Mouse (Mus musculus) gastrocnemius, postnatal 4 days (tissue): ENCODE measurements around the gene Arrdc1. TPM values are rescaled to one million over a fixed set of nuclear protein-coding genes. Genes with fewer than 3 reads are reported as not detected.
A peak's percentile ranks its signal among the peaks of the same experiment; 100 is the strongest.

Source experiments
- DNase-seq, 2 experiments: peaks; one replicate each; pipeline ENCODE4 v3.0.0; 2021 to 2022; ENCODE audit warnings: low spot score in 2 of 2, mixed read lengths in 2 of 2
- total RNA-seq, 2 experiments: library from RNA; stranded (reverse); gene quantifications; 2 replicates each; pipeline ENCODE4 v1.2.3; 2021

Arrdc1 gene
- total RNA-seq, 2 experiments from 2014 or later = 15.0 to 17.5 TPM

- DNase-seq = no peak
These were observed 8.6 kb downstream of the Arrdc1 start for GRCm38 (mm10) chr2:24926345-24926964.

- DNase-seq = no peak
These were observed 9.8 kb downstream of the Arrdc1 start for GRCm38 (mm10) chr2:24925284-24925683.

- no peak for DNase-seq
These were observed 11.5 kb downstream of the Arrdc1 start for GRCm38 (mm10) chr2:24923561-24923960.

- DNase-seq = no peak
These were observed 15.2 kb downstream of the Arrdc1 start for GRCm38 (mm10) chr2:24919839-24920175.

GRCm38 (mm10) chr2:24918930-24919838 lies 15.9 kb downstream of the Arrdc1 start, which contains the start of gene Ehmt1:
Ehmt1 (minus strand) TSS chr2:24919614.
- peak; percentile 93 for DNase-seq

GRCm38 (mm10) chr2:24914762-24915161 lies 20.3 kb downstream of the Arrdc1 start:
- no peak for DNase-seq

GRCm38 (mm10) chr2:24912589-24912988 lies 22.5 kb downstream of the Arrdc1 start:
- no peak for DNase-seq

GRCm38 (mm10) chr2:24912189-24912588 lies 22.9 kb downstream of the Arrdc1 start:
- no peak for DNase-seq

GRCm38 (mm10) chr2:24910481-24910880 lies 24.6 kb downstream of the Arrdc1 start:
- no peak for DNase-seq

- DNase-seq = no peak
These were observed 29.3 kb downstream of the Arrdc1 start for GRCm38 (mm10) chr2:24905653-24906155.

GRCm38 (mm10) chr2:24904823-24905652 lies 30.0 kb downstream of the Arrdc1 start:
- DNase-seq = no peak

GRCm38 (mm10) chr2:24902999-24903398 lies 32.1 kb downstream of the Arrdc1 start:
- DNase-seq = no peak

- DNase-seq = no peak
These were observed 34.0 kb downstream of the Arrdc1 start for GRCm38 (mm10) chr2:24901055-24901454.

- no peak for DNase-seq
These were observed 35.8 kb downstream of the Arrdc1 start for GRCm38 (mm10) chr2:24899292-24899691.

- no peak for DNase-seq
These were observed 38.3 kb downstream of the Arrdc1 start for GRCm38 (mm10) chr2:24896761-24897160.

- no peak for DNase-seq
These were observed 40.8 kb downstream of the Arrdc1 start for GRCm38 (mm10) chr2:24894211-24894610.

GRCm38 (mm10) chr2:24892318-24892717 lies 42.7 kb downstream of the Arrdc1 start:
- no peak for DNase-seq

- DNase-seq = no peak
These were observed 44.3 kb downstream of the Arrdc1 start for GRCm38 (mm10) chr2:24890541-24891447.

GRCm38 (mm10) chr2:24888895-24889294 lies 46.2 kb downstream of the Arrdc1 start:
- DNase-seq = no peak

GRCm38 (mm10) chr2:24880686-24881085 lies 54.4 kb downstream of the Arrdc1 start:
- no peak for DNase-seq
